Mouse (Mus musculus): Measurements from ENCODE around the gene Rras2. TPM values are rescaled to one million over a fixed set of nuclear protein-coding genes. Genes with fewer than 3 reads are reported as not detected.

Rras2 gene
- total RNA-seq (2015; ENCODE audit: low replicate concordance) (1.7 and 6.1 TPM in 2 replicates), total RNA-seq (2017; ENCODE audit: low replicate concordance) (0.98 and 1.2 TPM in 2 replicates)

- no peak for ATAC-seq (replicated peaks; ENCODE audit: low FRiP score, poor library complexity, severe bottlenecking)
Measured at GRCm38 (mm10) chr7:114117444-114117905, at the start of gene Rras2. Gene Rras2, minus strand, starts transcription at chr7:114117781.

GRCm38 (mm10) chr7:114162975-114163374 lies 45.4 kb upstream of the Rras2 start:
- ATAC-seq (replicated peaks; ENCODE audit: low FRiP score, poor library complexity, severe bottlenecking): no peak

- ATAC-seq (replicated peaks; ENCODE audit: low FRiP score, poor library complexity, severe bottlenecking): no peak
Measured at GRCm38 (mm10) chr7:114161101-114161500, 43.5 kb upstream of the Rras2 start.

DNA sequence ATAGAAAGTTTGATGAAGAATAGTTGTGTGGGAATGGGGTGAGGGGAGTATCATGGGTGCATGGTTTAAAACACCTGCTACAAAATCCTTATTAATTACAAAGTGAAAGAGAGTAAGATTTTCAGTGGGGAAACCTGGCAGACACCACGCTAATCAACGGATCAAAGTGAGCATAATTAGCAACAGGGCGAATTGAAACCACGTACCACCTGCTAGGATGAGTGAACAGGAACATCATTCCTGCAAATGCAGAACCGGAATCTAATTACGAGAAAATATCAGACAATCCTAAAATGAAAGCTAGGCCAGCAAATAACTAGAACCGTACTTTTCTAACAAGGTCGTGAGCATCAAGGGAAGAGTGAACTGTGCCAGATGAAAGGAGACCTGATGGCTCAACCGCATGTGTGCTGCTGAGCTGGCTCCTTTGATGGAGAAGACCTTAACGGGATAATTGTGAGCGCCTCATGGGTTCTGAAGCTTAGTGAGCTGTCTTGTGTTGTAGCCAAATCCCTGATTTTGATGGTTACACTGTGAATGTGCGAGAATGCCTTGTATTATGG lies 40.2 kb upstream of the Rras2 start:
- ATAC-seq (replicated peaks; ENCODE audit: low FRiP score, poor library complexity, severe bottlenecking): no peak

- ATAC-seq (replicated peaks; ENCODE audit: low FRiP score, poor library complexity, severe bottlenecking): no peak
Measured at GRCm38 (mm10) chr7:114156364-114156763, 38.8 kb upstream of the Rras2 start.

- ATAC-seq (replicated peaks; ENCODE audit: low FRiP score, poor library complexity, severe bottlenecking): no peak
Measured at GRCm38 (mm10) chr7:114155053-114155865, 37.7 kb upstream of the Rras2 start.

GRCm38 (mm10) chr7:114151036-114151780 lies 33.6 kb upstream of the Rras2 start:
- no peak for ATAC-seq (replicated peaks; ENCODE audit: low FRiP score, poor library complexity, severe bottlenecking)

DNA sequence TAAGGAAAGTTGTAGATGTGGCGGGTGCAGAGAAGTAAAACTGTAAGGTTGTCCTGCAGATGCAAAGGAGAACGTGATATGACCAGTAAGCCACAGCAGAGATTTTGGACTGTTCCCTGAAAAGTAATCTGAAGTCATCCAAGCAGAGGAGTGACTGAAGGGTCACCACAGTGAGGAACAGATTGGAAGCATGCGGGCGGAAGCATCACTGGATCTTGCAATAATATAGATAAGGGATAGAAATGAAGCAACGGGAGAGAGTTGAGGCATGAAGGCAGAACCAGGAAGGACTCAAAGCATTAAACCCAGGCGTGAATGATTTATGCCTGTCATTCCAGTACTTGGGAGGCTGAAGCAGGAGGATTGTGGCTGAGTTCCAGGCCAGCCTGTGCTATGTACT lies 32.0 kb upstream of the Rras2 start:
- no peak for ATAC-seq (replicated peaks; ENCODE audit: low FRiP score, poor library complexity, severe bottlenecking)

GRCm38 (mm10) chr7:114149135-114149534 lies 31.6 kb upstream of the Rras2 start:
- no peak for ATAC-seq (replicated peaks; ENCODE audit: low FRiP score, poor library complexity, severe bottlenecking)

DNA sequence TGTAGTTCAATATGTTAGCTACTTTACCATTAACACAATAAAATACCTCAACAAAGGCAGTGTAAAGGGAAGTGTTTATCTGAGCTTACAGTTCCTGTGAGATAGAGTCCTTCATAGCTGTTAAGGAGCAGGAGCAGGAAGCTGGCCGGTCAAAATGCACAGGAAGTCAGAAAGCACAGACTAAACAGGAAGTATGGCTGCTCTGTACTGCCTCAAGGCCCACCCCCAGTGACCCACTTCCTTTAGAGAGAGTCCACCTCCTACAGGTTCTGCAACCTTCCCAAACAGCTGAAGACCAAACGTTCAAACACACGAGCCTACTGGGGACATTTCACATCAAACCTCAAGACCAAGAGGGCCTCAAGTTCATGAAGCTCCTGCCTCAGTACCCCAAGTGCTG lies 28.3 kb upstream of the Rras2 start:
- no peak for ATAC-seq (replicated peaks; ENCODE audit: low FRiP score, poor library complexity, severe bottlenecking)

GRCm38 (mm10) chr7:114142151-114142798 lies 24.7 kb upstream of the Rras2 start:
- ATAC-seq (replicated peaks; ENCODE audit: low FRiP score, poor library complexity, severe bottlenecking): no peak

- ATAC-seq (replicated peaks; ENCODE audit: low FRiP score, poor library complexity, severe bottlenecking): no peak
Measured at GRCm38 (mm10) chr7:114140026-114140425, 22.4 kb upstream of the Rras2 start.

DNA sequence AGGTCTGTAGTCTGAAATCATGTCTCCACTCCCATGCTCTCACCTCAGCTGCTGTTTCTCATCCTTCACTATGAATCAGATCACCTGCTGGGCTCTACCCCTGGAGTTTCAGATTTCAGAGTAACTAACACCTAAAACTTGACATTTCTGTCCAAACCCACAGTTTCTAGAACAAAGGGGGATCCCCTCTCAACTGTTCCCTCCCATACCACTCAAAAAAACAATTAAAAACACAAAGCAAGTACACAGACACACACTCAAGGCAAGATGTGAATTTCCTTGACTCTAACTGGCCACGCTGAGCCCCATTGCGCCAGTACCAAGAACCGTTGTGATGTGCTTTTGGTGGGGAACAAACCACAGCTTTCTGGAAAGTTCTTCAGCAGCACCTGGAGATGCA lies 21.8 kb upstream of the Rras2 start:
- ATAC-seq (replicated peaks; ENCODE audit: low FRiP score, poor library complexity, severe bottlenecking): no peak

GRCm38 (mm10) chr7:114138261-114138660 lies 20.7 kb upstream of the Rras2 start:
- ATAC-seq (replicated peaks; ENCODE audit: low FRiP score, poor library complexity, severe bottlenecking): no peak

DNA sequence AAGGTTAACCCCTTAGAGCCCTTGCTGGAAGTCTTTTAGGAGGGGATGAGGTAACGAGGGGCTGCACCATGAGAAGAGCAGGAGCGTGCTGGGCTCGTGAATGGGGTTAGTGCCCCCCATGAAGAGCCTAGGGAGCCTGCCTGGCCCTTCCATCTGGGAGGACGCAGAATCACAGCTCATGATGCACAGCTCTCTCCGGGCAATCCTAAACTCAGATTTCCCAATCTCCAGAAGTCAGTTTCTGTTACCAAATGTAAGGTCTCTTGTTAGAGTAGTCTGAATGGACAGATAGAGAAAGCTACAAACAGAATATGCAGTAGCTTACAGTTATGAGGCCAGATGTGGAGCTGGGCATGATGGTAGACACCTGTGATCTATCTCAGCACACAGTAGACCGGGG lies 17.6 kb upstream of the Rras2 start:
- no peak for ATAC-seq (replicated peaks; ENCODE audit: low FRiP score, poor library complexity, severe bottlenecking)

DNA sequence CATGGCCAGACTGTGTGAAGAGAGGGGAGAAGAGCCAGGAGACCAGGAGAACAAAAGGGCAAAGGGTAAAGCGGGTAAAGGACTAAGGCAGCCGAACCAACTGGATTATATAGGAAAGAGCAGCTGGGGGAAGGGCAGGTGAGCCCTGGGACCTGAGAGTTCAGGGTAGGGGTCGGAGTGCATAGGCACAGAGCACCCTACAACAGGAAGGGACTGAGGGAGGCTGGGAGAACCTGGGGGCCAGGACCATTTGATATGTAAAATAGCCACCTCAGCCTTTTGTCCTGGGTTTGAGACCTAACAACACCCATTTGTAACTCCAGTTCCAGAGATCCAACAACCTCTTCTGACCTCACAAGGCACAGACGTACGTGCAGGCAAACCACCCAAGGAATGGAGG lies 16.4 kb upstream of the Rras2 start:
- no peak for ATAC-seq (replicated peaks; ENCODE audit: low FRiP score, poor library complexity, severe bottlenecking)

DNA sequence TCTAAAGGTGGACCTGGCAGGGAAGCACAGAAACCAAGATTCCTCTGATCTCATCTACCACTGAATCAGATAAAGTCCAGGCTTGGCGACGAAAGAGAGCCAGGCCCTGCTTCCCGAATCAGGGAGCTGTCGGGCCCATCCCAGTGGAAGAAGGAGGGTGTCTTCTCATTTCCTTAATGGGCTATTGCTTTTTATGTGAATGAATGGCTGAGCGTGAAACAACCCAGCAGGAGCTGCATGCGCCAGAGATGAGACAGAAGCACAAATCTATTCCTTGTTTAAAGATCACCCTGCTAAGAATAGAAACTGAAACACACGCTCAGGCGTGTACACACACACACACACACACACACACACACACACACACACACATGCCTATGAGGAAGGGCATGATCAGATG lies 14.7 kb upstream of the Rras2 start:
- no peak for ATAC-seq (replicated peaks; ENCODE audit: low FRiP score, poor library complexity, severe bottlenecking)

DNA sequence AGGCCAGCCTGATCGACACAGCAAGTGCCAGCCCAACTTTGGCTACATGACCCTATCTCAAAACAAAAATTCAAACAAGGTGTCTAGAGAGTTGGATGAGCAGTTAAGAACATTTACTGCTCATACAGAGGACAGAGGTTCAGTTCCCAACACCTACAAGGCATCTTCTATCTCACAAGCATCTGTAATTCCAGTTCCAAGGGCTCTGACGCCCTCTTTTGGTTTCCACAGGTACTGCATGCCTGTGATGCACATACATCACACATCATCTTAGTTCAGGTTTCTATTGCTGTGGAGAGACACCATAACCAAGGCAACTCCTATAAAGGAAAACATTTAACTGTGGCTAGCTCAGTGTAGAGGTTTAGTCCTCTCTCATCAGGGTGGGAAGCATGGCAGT lies 11.7 kb upstream of the Rras2 start:
- ATAC-seq (replicated peaks; ENCODE audit: low FRiP score, poor library complexity, severe bottlenecking): no peak

GRCm38 (mm10) chr7:114118180-114118579 lies 599 bp upstream of the Rras2 start:
- ATAC-seq (replicated peaks; ENCODE audit: low FRiP score, poor library complexity, severe bottlenecking): no peak

DNA sequence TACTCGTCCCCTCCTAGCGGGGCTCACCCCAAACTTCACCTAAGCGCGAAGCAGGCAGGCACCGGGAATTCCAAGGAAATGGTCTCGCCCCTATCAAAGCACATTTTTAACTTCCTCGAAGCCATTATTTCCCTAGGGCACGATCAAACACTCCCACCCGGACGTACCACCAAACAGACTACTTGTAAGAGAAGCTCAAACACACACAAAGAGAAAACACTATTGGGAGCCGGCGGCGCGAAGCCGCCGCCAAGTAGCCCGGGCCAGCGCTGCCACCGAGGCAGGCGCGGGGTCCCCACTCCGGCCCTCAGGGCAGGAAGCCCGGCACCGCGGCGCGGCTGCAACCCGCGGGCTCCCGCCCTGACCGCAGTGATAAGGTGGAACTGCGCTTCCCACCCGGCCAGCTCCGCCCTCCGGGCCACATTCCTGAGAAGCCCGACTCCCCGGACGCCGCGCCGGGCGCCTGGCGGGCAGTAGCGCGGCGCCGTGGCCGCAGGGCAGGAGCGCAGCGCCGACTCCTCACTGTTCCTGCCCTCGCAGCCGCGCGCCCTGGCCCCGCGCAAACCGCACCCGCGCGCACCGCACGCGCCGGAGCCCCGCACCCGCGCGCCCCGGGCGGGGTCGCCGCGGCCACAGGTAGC lies 750 bp downstream of the Rras2 start:
- ATAC-seq (replicated peaks; ENCODE audit: low FRiP score, poor library complexity, severe bottlenecking): no peak
